Comparison of ENCODE assay signal across 9 mouse cellular contexts in genomic region chr8:95914905-95915643, GRCm38 (mm10). TPM values are rescaled to one million over a fixed set of nuclear protein-coding genes. Genes with fewer than 3 reads are reported as not detected.
A peak's percentile ranks its signal among the peaks of the same experiment; 100 is the strongest.
DNase-seq lines count a peak whose midpoint lies in the region; ATAC-seq and TF ChIP-seq lines count a peak whose summit lies in the region.
"Had no signal": no experiment of that assay in that cellular context is flagged by ENCODE, and none has a peak within 500 bp of the region (broad histone marks: within the 10 kb centered on the region; RNA-seq: fewer than 3 reads in every experiment).

No protein-coding gene starts in this region.

- 6% methylated on average over 7 of the region's 7 CpGs for WGBS in bone marrow, adult 2 months
- 7% methylated on average over 7 of the region's 7 CpGs for WGBS in embryonic facial prominence, embryonic 14.5 days
- WGBS in heart, embryonic 12.5 days, result 7% methylated on average over 7 of the region's 7 CpGs
- WGBS in kidney, postnatal 0 days, result 6% methylated on average over 7 of the region's 7 CpGs
- 7% methylated on average over 7 of the region's 7 CpGs for whole genome bisulfite sequencing in liver, embryonic 11.5 days
- 9% methylated on average over 7 of the region's 7 CpGs for WGBS in neural tube, embryonic 11.5 days
- WGBS in stomach, postnatal 0 days, result 7% methylated on average over 7 of the region's 7 CpGs

- no peak overlapping the region for H3K4me2 ChIP-seq in embryonic facial prominence, embryonic 14.5 days (ENCODE audit: low read depth, low read length)
- H3K4me2 ChIP-seq in heart, embryonic 12.5 days, result peak overlapping the region; percentile 71; the same call in 1 of the 2 replicates
- H3K4me2 ChIP-seq in kidney, postnatal 0 days (ENCODE audit: low read length), result no peak overlapping the region
- H3K4me2 ChIP-seq in liver, embryonic 11.5 days, result no peak overlapping the region; the same call in 1 of the 2 replicates
- H3K4me2 ChIP-seq in neural tube, embryonic 11.5 days (ENCODE audit: low read depth), result no peak overlapping the region
- H3K4me2 ChIP-seq in stomach, postnatal 0 days (replicated peaks; ENCODE audit: low read depth), result no peak overlapping the region

- peaks cover 3% of the 10 kb centered on the region; the same call in 1 of the 2 replicates for H3K27me3 ChIP-seq in embryonic facial prominence, embryonic 14.5 days (replicated peaks; ENCODE audit: control insufficient read depth, insufficient read depth, low read length)
- no peaks in the 10 kb centered on the region for H3K27me3 ChIP-seq in heart, embryonic 12.5 days (replicated peaks)
- no peaks in the 10 kb centered on the region for H3K27me3 ChIP-seq in kidney, postnatal 0 days (ENCODE audit: insufficient read depth, low read length)
- no peaks in the 10 kb centered on the region for H3K27me3 ChIP-seq in liver, embryonic 11.5 days (replicated peaks; ENCODE audit: control insufficient read depth, insufficient read depth, low read length)
- no peaks in the 10 kb centered on the region for H3K27me3 ChIP-seq in neural tube, embryonic 11.5 days (ENCODE audit: control insufficient read depth, insufficient read depth, low read length)
- H3K27me3 ChIP-seq in stomach, postnatal 0 days (ENCODE audit: control insufficient read depth, insufficient read depth, low read length), result no peaks in the 10 kb centered on the region

- H3K27ac ChIP-seq in bone marrow, adult 2 months (ENCODE audit: control insufficient read depth, insufficient read depth, low read depth, low read length, poor library complexity), result no peak overlapping the region
- no peak overlapping the region for H3K27ac ChIP-seq in embryonic facial prominence, embryonic 14.5 days (replicated peaks; ENCODE audit: low read depth, low read length)
- no peak overlapping the region for H3K27ac ChIP-seq in heart, embryonic 12.5 days (ENCODE audit: poor library complexity, severe bottlenecking)
- H3K27ac ChIP-seq in kidney, postnatal 0 days, result no peak overlapping the region
- no peak overlapping the region for H3K27ac ChIP-seq in liver, embryonic 11.5 days (ENCODE audit: low read depth, low read length)
- no peak overlapping the region for H3K27ac ChIP-seq in neural tube, embryonic 11.5 days (ENCODE audit: low read depth, low read length)
- H3K27ac ChIP-seq in stomach, postnatal 0 days (replicated peaks), result no peak overlapping the region

- TF ChIP-seq EP300 in stomach, postnatal 0 days (optimal IDR thresholded peaks at IDR 0.05), result no peak

- TF ChIP-seq POLR2A in bone marrow, adult 2 months (IDR thresholded peaks at IDR 0.05; ENCODE audit: borderline replicate concordance, control insufficient read depth, low read depth, low read length), result no peak

- no peak overlapping the region for H3K4me3 ChIP-seq in bone marrow, adult 2 months (replicated peaks; ENCODE audit: control insufficient read depth, low read depth, low read length)
- H3K4me3 ChIP-seq in embryonic facial prominence, embryonic 14.5 days (ENCODE audit: low read depth, low read length), result no peak overlapping the region
- H3K4me3 ChIP-seq in heart, embryonic 12.5 days, result no peak overlapping the region
- no peak overlapping the region for H3K4me3 ChIP-seq in kidney, postnatal 0 days (replicated peaks; ENCODE audit: low read depth, low read length)
- H3K4me3 ChIP-seq in liver, embryonic 11.5 days (ENCODE audit: low read depth, low read length), result no peak overlapping the region
- H3K4me3 ChIP-seq in neural tube, embryonic 11.5 days (ENCODE audit: low read depth, low read length), result no peak overlapping the region
- no peak overlapping the region for H3K4me3 ChIP-seq in stomach, postnatal 0 days (ENCODE audit: low read depth, low read length)
- H3K4me3 ChIP-seq: erythroblast, embryonic 14.5 days had no signal

- no peaks in the 10 kb centered on the region for H3K4me1 ChIP-seq in bone marrow, adult 2 months (ENCODE audit: control insufficient read depth, insufficient read depth, low read length)
- 0 out of 2 replicates have a peak, but pooled peaks cover 3% of the 10 kb centered on the region for H3K4me1 ChIP-seq in embryonic facial prominence, embryonic 14.5 days (ENCODE audit: control insufficient read depth, insufficient read depth, low read length)
- H3K4me1 ChIP-seq in heart, embryonic 12.5 days (replicated peaks), result no peaks in the 10 kb centered on the region; the same call in 1 of the 2 replicates
- H3K4me1 ChIP-seq in kidney, postnatal 0 days (replicated peaks; ENCODE audit: insufficient read depth, low read length), result no peaks in the 10 kb centered on the region
- H3K4me1 ChIP-seq in liver, embryonic 11.5 days (replicated peaks; ENCODE audit: control insufficient read depth, insufficient read depth, low read length), result peaks cover 4% of the 10 kb centered on the region; the same call in 1 of the 2 replicates
- H3K4me1 ChIP-seq in neural tube, embryonic 11.5 days (ENCODE audit: control insufficient read depth, insufficient read depth, low read length), result no peaks in the 10 kb centered on the region
- H3K4me1 ChIP-seq in stomach, postnatal 0 days (replicated peaks; ENCODE audit: control insufficient read depth, insufficient read depth), result no peaks in the 10 kb centered on the region

- no peaks in the 10 kb centered on the region for H3K36me3 ChIP-seq in embryonic facial prominence, embryonic 14.5 days (ENCODE audit: control insufficient read depth, insufficient read depth, low read length)
- no peaks in the 10 kb centered on the region for H3K36me3 ChIP-seq in heart, embryonic 12.5 days
- no peaks in the 10 kb centered on the region for H3K36me3 ChIP-seq in kidney, postnatal 0 days (ENCODE audit: insufficient read depth, low read length)
- H3K36me3 ChIP-seq in liver, embryonic 11.5 days (ENCODE audit: control insufficient read depth, insufficient read depth, low read length), result no peaks in the 10 kb centered on the region
- H3K36me3 ChIP-seq in neural tube, embryonic 11.5 days (ENCODE audit: control insufficient read depth, insufficient read depth, low read length), result no peaks in the 10 kb centered on the region
- no peaks in the 10 kb centered on the region for H3K36me3 ChIP-seq in stomach, postnatal 0 days (ENCODE audit: control insufficient read depth, insufficient read depth, low read length)

- TF ChIP-seq CTCF in bone marrow, adult 2 months (IDR thresholded peaks at IDR 0.05; ENCODE audit: control insufficient read depth, insufficient read depth, low read length), result peak; percentile 83
- TF ChIP-seq CTCF in kidney, postnatal 0 days (IDR thresholded peaks at IDR 0.05; ENCODE audit: low read depth), result peak; percentile 91
- TF ChIP-seq CTCF in stomach, postnatal 0 days (IDR thresholded peaks at IDR 0.05; ENCODE audit: low read depth), result peak; percentile 94

- peak; percentile 80 for DNase-seq in CD4-positive, CD25-positive, alpha-beta regulatory T cell, adult 2 months (ENCODE audit: low read depth, low spot score)
- DNase-seq in embryonic facial prominence, embryonic 14.5 days (ENCODE audit: low spot score), result peak; percentile 70
- DNase-seq in kidney, postnatal 0 days (ENCODE audit: low spot score), result peak; percentile 83
- DNase-seq in liver, embryonic 11.5 days (ENCODE audit: low spot score), result peak; percentile 52
- peak; percentile 83 for DNase-seq in neural tube, embryonic 11.5 days (ENCODE audit: low spot score)
- peak; percentile 80 for DNase-seq in stomach, postnatal 0 days (ENCODE audit: low spot score)

- ATAC-seq in embryonic facial prominence, embryonic 14.5 days (ENCODE audit: low read depth), result peak; percentile 84
- peak; percentile 80 for ATAC-seq in heart, embryonic 12.5 days (ENCODE audit: insufficient number of reproducible peaks, low FRiP score)
- ATAC-seq in kidney, postnatal 0 days (replicated peaks; ENCODE audit: low FRiP score, low read depth), result peak; percentile 73
- ATAC-seq in liver, embryonic 11.5 days (replicated peaks; ENCODE audit: low FRiP score), result peak; percentile 71
- peak; percentile 86 for ATAC-seq in neural tube, embryonic 11.5 days (ENCODE audit: insufficient read depth, low FRiP score, low TSS enrichment)
- ATAC-seq in stomach, postnatal 0 days (ENCODE audit: low FRiP score, low TSS enrichment), result peak; percentile 81

- H3K9ac ChIP-seq in embryonic facial prominence, embryonic 14.5 days (ENCODE audit: low read depth, low read length), result no peak overlapping the region
- no peak overlapping the region for H3K9ac ChIP-seq in heart, embryonic 12.5 days
- no peak overlapping the region for H3K9ac ChIP-seq in kidney, postnatal 0 days (ENCODE audit: low read depth, low read length)
- no peak overlapping the region for H3K9ac ChIP-seq in liver, embryonic 11.5 days (ENCODE audit: low read depth, low read length)
- no peak overlapping the region for H3K9ac ChIP-seq in neural tube, embryonic 11.5 days (ENCODE audit: low read length)
- H3K9ac ChIP-seq in stomach, postnatal 0 days (ENCODE audit: low read length), result no peak overlapping the region

- H3K9me3 ChIP-seq in embryonic facial prominence, embryonic 14.5 days (ENCODE audit: control insufficient read depth, low read length), result no peaks in the 10 kb centered on the region
- no peaks in the 10 kb centered on the region for H3K9me3 ChIP-seq in heart, embryonic 12.5 days (replicated peaks)
- no peaks in the 10 kb centered on the region for H3K9me3 ChIP-seq in kidney, postnatal 0 days (replicated peaks; ENCODE audit: low read length)
- H3K9me3 ChIP-seq in liver, embryonic 11.5 days (ENCODE audit: control insufficient read depth, low read length), result no peaks in the 10 kb centered on the region
- H3K9me3 ChIP-seq in neural tube, embryonic 11.5 days (ENCODE audit: control insufficient read depth, low read length), result no peaks in the 10 kb centered on the region
- no peaks in the 10 kb centered on the region for H3K9me3 ChIP-seq in stomach, postnatal 0 days (ENCODE audit: control insufficient read depth, low read length)

RNA-seq across cellular contexts. Expression of gene Got2, which starts 26.7 kb away (rescaled TPM):
- polyA plus RNA-seq in bone marrow, adult 2 months (2011; ENCODE audit: insufficient read depth, insufficient read length, low replicate concordance, missing spikeins), result 19.1 and 43.1 TPM in 2 replicates
- polyA plus RNA-seq in embryonic facial prominence, embryonic 14.5 days (2014; fragmentation: Nextera tagmentation; extraction: Ambion mirVana), result 61.9 and 71.2 TPM in 2 replicates
- 323 and 331 TPM in 2 replicates for polyA plus RNA-seq in heart, embryonic 12.5 days (2016; fragmentation: Nextera tagmentation; extraction: Ambion mirVana)
- polyA plus RNA-seq in kidney, postnatal 0 days (2015; fragmentation: Nextera tagmentation; extraction: Ambion mirVana), result 266 and 295 TPM in 2 replicates
- polyA plus RNA-seq in liver, embryonic 11.5 days (2014; fragmentation: Nextera tagmentation; extraction: Ambion mirVana), result 153 and 158 TPM in 2 replicates
- polyA plus RNA-seq in neural tube, embryonic 11.5 days (2014; fragmentation: Nextera tagmentation; extraction: Ambion mirVana), result 81.2 and 84.2 TPM in 2 replicates
- 95.8 and 101 TPM in 2 replicates for polyA plus RNA-seq in stomach, postnatal 0 days (2015; fragmentation: Nextera tagmentation; extraction: Ambion mirVana)
